Mouse (Mus musculus) kidney, postnatal 10 days (tissue): ENCODE results near the gene Aph1c.
"Not testable (repeated sequence)": the region's sequence is repeated elsewhere in the genome, so short reads cannot be mapped to it uniquely, and the experiment has no call there.

Experiments
- DNase-seq: peaks from one replicate; pipeline ENCODE4 v3.0.0; 2021; ENCODE audit warnings: mixed read lengths

Gene Aph1c

GRCm38 (mm10) chr9:66834318-66835096 is at the start of gene Aph1c:
Aph1c (minus strand) TSS chr9:66834726.
- peak; percentile 99 for DNase-seq

- no peak for DNase-seq
Observed at GRCm38 (mm10) chr9:66883500-66883899, 49.0 kb upstream of the Aph1c start.

DNA sequence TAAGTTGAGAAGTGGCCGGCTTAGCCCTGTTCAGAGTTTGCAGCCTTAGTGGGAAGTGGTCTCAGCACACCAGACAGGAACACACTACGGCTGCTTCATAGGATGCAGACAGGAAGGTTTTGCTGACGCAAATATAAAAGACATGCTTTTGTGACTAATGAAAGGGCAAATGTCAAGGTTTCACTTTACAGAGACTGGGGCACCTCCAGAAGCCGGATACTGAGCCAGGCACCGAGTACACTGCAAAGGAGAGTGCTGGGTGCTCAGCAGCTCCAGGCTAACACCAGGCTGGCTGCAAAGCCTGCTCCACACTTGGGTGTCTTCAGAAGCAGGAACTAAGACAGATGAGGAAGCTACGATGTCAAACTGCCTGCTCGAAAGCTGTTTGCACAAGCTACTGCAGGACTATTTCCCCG is 47.9 kb upstream of the Aph1c start:
- peak; percentile 27 for DNase-seq

GRCm38 (mm10) chr9:66881858-66882257 is 47.3 kb upstream of the Aph1c start:
- no peak for DNase-seq

DNA sequence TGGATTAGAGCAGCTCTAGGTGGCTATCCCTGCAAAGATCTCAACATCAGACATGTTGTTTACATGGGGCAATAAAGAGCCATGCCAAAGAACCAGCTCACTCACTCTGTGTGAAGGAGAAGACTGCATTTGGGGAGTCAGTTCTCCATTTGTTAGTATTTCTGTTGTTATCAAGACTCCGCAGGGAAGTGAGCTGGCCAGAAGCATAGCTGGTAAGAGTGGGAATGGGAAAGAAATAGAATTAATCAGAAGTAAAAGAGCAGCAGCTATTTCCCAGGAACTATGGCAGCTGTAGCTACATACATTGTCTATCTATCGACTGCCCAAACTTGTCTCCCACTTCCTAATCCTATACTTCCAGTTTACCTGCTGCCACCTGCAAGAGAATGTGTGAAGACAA is 46.2 kb upstream of the Aph1c start:
- DNase-seq: no peak

DNA sequence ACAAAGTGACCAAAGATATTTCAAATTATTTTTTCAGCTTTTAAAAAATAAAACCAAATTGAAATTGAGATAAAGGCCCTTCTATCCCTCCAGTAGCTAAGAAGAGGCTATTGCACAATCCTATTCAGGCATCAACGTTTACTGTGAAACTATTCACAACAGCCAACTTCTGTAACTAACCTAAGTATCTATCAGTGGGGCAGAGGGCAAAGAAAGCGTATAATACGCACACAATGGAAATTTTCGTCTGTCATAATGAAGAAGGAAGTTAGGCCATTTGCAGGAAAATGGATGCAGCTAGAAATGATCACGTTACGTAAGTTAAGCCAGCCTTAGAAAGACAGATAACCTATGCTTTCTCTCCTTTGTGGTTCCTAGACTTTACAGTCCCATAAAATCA is 45.0 kb upstream of the Aph1c start:
- no peak for DNase-seq

DNA sequence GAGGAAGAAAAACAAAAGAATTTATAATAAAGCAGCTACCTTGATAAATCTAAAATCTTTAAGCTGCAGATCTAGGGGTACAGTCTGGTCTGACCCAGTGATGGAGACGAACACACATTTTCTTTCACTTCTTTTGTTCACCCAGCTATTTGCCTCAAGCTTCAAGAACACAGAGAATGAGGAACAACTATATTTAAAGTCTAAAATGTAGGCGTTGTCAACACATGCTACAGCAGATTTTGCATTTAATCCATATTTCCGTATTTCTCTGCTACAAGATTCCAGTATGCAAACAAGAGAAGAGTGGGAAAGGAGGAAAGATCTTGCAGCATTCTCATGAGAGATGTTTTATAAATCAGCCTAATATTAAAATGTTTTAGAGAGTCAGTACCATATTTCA is 44.4 kb upstream of the Aph1c start:
- no peak for DNase-seq

- DNase-seq: peak; percentile 72
Observed at GRCm38 (mm10) chr9:66876577-66876976, 42.1 kb upstream of the Aph1c start.

- no peak for DNase-seq
Observed at GRCm38 (mm10) chr9:66874297-66874696, 39.8 kb upstream of the Aph1c start.

- no peak for DNase-seq
Observed at GRCm38 (mm10) chr9:66873531-66873930, 39.0 kb upstream of the Aph1c start.

GRCm38 (mm10) chr9:66873009-66873408 is 38.5 kb upstream of the Aph1c start:
- not testable (repeated sequence) for DNase-seq

- peak; percentile 85 for DNase-seq
Observed at GRCm38 (mm10) chr9:66872015-66872727, 37.6 kb upstream of the Aph1c start.

DNA sequence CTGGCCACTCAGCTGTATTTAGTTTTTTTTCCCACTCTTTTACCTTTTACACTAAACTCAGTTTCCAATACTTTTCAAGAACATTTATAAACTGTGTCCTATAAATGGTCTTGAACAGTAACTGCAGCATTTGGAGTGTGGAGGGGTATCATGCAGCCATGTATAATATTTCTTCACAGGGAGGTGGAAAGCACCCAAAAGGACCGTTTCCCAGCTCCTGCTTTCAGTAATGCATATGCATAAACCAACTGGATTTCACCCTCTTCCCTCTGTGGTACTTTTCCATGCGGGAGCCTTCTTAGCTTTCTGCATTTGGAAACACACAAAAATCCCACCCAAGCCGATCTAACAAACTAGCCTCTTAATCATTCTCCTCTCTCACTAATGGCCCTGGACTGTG is 30.2 kb upstream of the Aph1c start:
- no peak for DNase-seq

DNA sequence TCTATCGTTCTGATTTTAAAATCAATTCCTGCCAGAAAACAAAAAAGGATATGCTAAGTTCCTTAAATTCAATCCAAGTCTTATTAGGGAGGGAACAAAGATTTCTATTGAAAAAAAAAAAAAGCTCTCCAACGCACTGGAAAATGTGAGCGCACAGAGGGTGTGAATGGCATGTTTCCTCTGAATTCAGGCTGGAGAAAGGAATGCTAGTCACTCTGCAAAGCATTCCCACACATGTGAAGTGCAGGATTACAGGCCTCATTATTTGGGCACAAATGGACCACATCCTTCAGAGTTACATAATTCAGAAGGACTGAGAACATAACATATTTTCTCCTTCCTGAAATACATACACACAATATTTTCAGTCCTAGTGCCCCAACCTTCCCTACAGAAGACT is 28.9 kb upstream of the Aph1c start:
- DNase-seq: no peak

DNA sequence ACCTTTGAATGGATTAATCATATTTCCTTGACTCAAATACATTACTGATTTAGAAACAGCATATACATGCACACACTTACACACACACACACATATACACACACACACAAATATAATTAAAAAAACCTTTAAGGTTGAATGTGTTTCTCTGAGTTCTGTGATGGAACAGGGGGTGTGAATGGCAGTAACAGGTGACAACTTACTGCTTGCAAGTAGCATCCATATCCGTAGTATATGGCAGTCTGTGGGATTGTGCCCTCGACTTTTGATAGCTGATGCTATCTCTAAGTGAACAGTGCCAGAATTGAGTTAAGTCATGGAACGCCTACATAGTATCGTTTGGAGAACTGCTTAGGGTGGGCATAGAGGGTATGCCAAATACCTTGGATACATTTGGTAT is 27.7 kb upstream of the Aph1c start:
- DNase-seq: no peak

DNA sequence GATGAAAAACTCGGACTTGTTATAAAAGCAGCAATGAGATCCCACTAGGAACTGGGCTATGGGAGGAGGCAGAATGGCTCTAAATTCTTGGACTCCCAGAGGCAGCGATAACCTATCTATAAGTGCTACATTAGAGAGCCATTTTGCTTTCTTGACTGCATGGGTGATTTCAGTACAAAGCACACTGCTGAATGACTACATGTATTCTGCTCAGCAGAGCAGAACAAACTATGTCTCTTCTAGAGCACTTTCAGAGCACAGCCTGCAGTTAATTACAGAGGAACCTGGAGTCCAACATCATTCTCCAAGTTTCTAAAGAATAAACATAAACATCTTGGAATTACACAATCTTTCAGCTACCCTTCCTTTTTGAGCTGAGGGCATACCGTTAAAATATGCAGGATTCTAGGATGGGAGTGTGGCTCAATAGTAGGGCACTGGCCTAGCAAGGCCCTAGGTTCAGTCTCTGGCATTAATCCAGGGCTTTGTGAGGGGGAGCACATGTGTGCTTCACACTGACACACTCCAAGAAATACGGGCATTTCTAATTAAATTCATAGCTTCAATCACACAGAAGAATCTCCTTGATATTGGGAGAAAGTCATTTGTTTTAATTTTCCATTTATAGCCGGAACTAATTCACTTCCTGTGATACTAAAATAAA is 26.7 kb upstream of the Aph1c start:
- DNase-seq: no peak

GRCm38 (mm10) chr9:66859523-66859922 is 25.0 kb upstream of the Aph1c start:
- DNase-seq: no peak

GRCm38 (mm10) chr9:66855865-66856264 is 21.3 kb upstream of the Aph1c start:
- DNase-seq: no peak

DNA sequence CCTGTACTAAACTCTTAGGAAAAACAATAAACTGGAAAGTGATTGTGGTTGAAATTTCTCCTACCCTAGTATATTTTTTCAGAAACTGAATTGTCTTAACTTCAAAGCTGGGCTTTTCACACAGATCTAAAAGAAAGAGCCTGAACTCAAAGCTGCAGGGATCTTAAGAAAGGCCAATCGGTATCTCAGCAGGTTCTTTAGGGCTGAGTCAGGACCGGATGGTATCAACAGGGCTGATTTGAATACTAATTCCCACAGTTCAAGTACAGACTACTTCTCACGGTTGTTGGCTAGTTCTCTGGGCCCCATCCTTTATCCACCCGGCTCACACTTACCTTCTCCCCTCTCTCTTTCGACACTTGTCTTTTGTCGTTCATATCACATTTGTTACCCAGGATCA is 18.1 kb upstream of the Aph1c start:
- DNase-seq: no peak

- DNase-seq: peak; percentile 39
Observed at GRCm38 (mm10) chr9:66850966-66851365, 16.4 kb upstream of the Aph1c start.

DNA sequence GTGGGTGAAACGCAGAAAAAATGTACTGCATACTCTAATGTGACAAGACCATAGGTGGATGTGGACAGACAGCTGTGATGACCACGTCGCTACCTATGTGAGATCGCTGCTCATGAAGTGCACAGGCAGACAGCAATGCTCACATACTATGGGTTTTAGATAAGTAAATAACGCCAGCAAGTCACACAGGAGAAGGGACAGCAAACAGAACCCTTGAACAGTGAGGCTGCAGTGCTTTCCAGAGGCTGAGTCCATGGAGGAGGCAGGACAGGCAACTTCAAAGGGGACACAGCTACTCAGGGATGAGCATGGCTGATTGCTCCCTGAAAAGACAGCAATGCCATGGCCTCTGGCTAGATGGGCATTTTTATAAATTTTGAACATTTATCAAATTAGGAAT is 12.3 kb upstream of the Aph1c start:
- DNase-seq: no peak

GRCm38 (mm10) chr9:66835097-66835480 is 563 bp upstream of the Aph1c start:
- no peak for DNase-seq

GRCm38 (mm10) chr9:66833851-66834250 is 675 bp downstream of the Aph1c start:
- DNase-seq: peak; percentile 40

GRCm38 (mm10) chr9:66832366-66832908 is 2.1 kb downstream of the Aph1c start:
- no peak for DNase-seq
